Comparison of ENCODE assay signal across 8 mouse cellular contexts in the genomic region with DNA sequence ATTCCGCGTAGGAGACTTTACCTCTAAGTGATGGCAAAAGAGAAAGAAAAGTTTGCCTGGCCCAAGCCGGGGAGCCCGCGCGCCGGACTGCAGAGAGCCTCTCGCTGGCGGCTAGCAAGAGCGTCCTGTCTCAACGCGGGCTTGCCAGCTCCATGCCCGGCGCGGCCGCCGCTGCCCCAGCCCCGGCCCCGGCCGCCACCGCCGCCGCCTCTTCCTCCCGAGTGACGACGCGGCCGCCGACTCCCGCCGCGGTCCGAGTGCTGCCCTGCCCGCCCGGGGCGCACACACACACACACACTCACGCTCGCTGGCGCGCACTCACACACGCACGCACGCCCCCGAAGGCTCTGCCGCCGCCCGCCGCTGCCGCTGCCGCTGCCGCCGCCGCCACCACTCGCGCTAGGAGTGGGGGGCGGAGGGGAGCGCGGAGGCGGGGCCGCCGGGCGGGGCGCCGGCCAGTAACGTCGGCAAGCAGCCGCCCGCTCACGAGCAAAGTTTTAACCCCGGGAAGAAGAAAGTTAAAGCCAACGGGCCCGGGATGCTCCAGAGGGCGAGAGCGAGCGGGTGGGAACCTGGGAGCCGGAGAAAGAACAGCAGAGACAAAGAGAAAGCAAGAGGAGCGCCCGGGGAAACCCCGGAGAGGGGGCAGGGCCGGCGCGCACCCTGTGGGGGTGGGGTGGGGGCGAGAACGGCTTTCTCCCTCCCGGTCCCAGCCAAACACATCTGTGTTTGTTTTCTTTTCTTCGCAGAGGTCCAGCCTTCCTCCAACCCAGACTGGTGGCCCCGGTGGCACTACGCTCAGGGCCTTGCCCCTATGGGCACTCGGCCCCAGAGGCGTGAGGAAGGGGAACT. TPM values are rescaled to one million over a fixed set of nuclear protein-coding genes. Genes with fewer than 3 reads are reported as not detected.
A peak's percentile ranks its signal among the peaks of the same experiment; 100 is the strongest.
DNase-seq lines count a peak whose midpoint lies in the region; ATAC-seq and TF ChIP-seq lines count a peak whose summit lies in the region.

No protein-coding gene starts in this region.

- peak overlapping the region; percentile 74 for H3K4me2 ChIP-seq in liver, postnatal 0 days (ENCODE audit: low read depth, low read length)
- H3K4me2 ChIP-seq in neural tube, embryonic 15.5 days, result peak overlapping the region; percentile 99

- H3K79me2 ChIP-seq in heart, adult 2 months (replicated peaks; ENCODE audit: control insufficient read depth, insufficient read depth, low read length), result no peaks in the 10 kb centered on the region

- no peaks in the 10 kb centered on the region for H3K36me3 ChIP-seq in heart, adult 2 months (ENCODE audit: control insufficient read depth, insufficient read depth, low read length)
- no peaks in the 10 kb centered on the region for H3K36me3 ChIP-seq in liver, postnatal 0 days (replicated peaks; ENCODE audit: insufficient read depth, low read length)
- no peaks in the 10 kb centered on the region for H3K36me3 ChIP-seq in neural tube, embryonic 15.5 days

- H3K9me3 ChIP-seq in liver, postnatal 0 days (ENCODE audit: low read length), result no peaks in the 10 kb centered on the region
- no peaks in the 10 kb centered on the region for H3K9me3 ChIP-seq in neural tube, embryonic 15.5 days (replicated peaks)

- peaks cover 4% of the 10 kb centered on the region for H3K27me3 ChIP-seq in heart, adult 2 months (ENCODE audit: control insufficient read depth, insufficient read depth, low read length)
- H3K27me3 ChIP-seq in liver, postnatal 0 days (ENCODE audit: insufficient read depth, low read length), result peaks cover 95% of the 10 kb centered on the region
- H3K27me3 ChIP-seq in neural tube, embryonic 15.5 days (replicated peaks), result peaks cover 54% of the 10 kb centered on the region

- H3K4me3 ChIP-seq in heart, adult 2 months, result peak overlapping the region; percentile 64
- H3K4me3 ChIP-seq in liver, postnatal 0 days (ENCODE audit: low read depth, low read length), result peak overlapping the region; percentile 55
- peak overlapping the region; percentile 59 for H3K4me3 ChIP-seq in neural tube, embryonic 15.5 days (replicated peaks)

- ATAC-seq in liver, postnatal 0 days, result no peak
- ATAC-seq in neural tube, embryonic 15.5 days (ENCODE audit: low FRiP score), result peak; percentile 68; the same call in 1 of the 2 replicates

- no peak for TF ChIP-seq POLR2A in heart, adult 2 months (IDR thresholded peaks at IDR 0.05; ENCODE audit: insufficient read depth, low read depth, low read length)

- peaks cover 15% of the 10 kb centered on the region for H3K4me1 ChIP-seq in heart, adult 2 months (ENCODE audit: control insufficient read depth, insufficient read depth, low read length)
- H3K4me1 ChIP-seq in liver, postnatal 0 days (ENCODE audit: insufficient read depth), result peaks cover 14% of the 10 kb centered on the region
- peaks cover 54% of the 10 kb centered on the region for H3K4me1 ChIP-seq in neural tube, embryonic 15.5 days

- TF ChIP-seq CTCF in heart, adult 2 months (IDR thresholded peaks at IDR 0.05), result no peak
- no peak for TF ChIP-seq CTCF in liver, postnatal 0 days (IDR thresholded peaks at IDR 0.05; ENCODE audit: low read depth)

- DNase-seq in layer of hippocampus, postnatal 36 days, result peak; percentile 18 to 19
- no peak for DNase-seq in layer of hippocampus, adult 9-11 months
- DNase-seq in embryo, embryonic 10 days (ENCODE audit: low spot score), result peak; percentile 79
- DNase-seq in heart, adult 2 months, result peak; percentile 83 to 84
- DNase-seq in kidney, adult 11 months, result peak; percentile 82
- DNase-seq in liver, postnatal 0 days, result peak; percentile 42
- peak; percentile 79 for DNase-seq in thymus, postnatal 4 days

- H3K27ac ChIP-seq in heart, adult 2 months, result peak overlapping the region; percentile 75
- no peak overlapping the region for H3K27ac ChIP-seq in liver, postnatal 0 days (ENCODE audit: low read depth)
- H3K27ac ChIP-seq in neural tube, embryonic 15.5 days (replicated peaks), result peak overlapping the region; percentile 71

- peak overlapping the region; percentile 94 for H3K9ac ChIP-seq in heart, adult 2 months (ENCODE audit: low read depth, low read length)
- peak overlapping the region; percentile 27; the same call in 1 of the 2 replicates for H3K9ac ChIP-seq in liver, postnatal 0 days (replicated peaks)
- peak overlapping the region; percentile 57 for H3K9ac ChIP-seq in neural tube, embryonic 15.5 days (replicated peaks)

- intact Hi-C loops in heart, adult 2 months (cut with DNase I), result loop anchor here (2.0 to 10.0 kb wide), 2 partner anchors 42 to 62 kb away; no protein-coding TSS in a partner anchor

- no peak for TF ChIP-seq EP300 in heart, adult 2 months (IDR thresholded peaks at IDR 0.05; ENCODE audit: insufficient read depth, low read depth, low read length)
- TF ChIP-seq EP300 in liver, postnatal 0 days (IDR thresholded peaks at IDR 0.05; ENCODE audit: low read depth), result no peak

- WGBS in heart, adult 2 months, result 1% methylated on average over 85 of the region's 90 CpGs
- 1% methylated on average over 62 of the region's 90 CpGs for WGBS in liver, postnatal 0 days (ENCODE audit: insufficient replicate concordance)
- WGBS in neural tube, embryonic 15.5 days, result 1% methylated on average over 86 of the region's 90 CpGs

RNA-seq across cellular contexts. Expression of gene Ntn1, which starts 13.8 kb away (rescaled TPM):
- total RNA-seq in layer of hippocampus, postnatal 36 days (2021), result 1 to 10 TPM; 6.2 to 7.3 TPM
- 10 to 100 TPM; 55.1 to 70.5 TPM for total RNA-seq in heart, adult 2 months (2021)
- 32.4 and 35.4 TPM in 2 replicates for polyA plus RNA-seq in heart, adult 2 months (2012; rRNA removed)
- 0.76 and 0.95 TPM in 2 replicates for polyA plus RNA-seq in liver, postnatal 0 days (2015; fragmentation: Nextera tagmentation; extraction: Ambion mirVana)
- polyA plus RNA-seq in neural tube, embryonic 15.5 days (2015; fragmentation: Nextera tagmentation; extraction: Ambion mirVana), result 25.7 and 28.9 TPM in 2 replicates

RNA-seq across cellular contexts. Expression of gene Pik3r5, which starts 45.1 kb away (rescaled TPM):
- 1 to 10 TPM; 1.2 to 2.8 TPM for total RNA-seq in layer of hippocampus, postnatal 36 days (2021)
- total RNA-seq in heart, adult 2 months (2021), result 1 to 10 TPM in 1 of 2 experiments, under 1 TPM in 1; 0.84 to 1.3 TPM
- 1.4 and 2.9 TPM in 2 replicates for polyA plus RNA-seq in heart, adult 2 months (2012; rRNA removed)
- polyA plus RNA-seq in liver, postnatal 0 days (2015; fragmentation: Nextera tagmentation; extraction: Ambion mirVana), result 0.82 and 0.86 TPM in 2 replicates
- 0.72 and 2.0 TPM in 2 replicates for polyA plus RNA-seq in neural tube, embryonic 15.5 days (2015; fragmentation: Nextera tagmentation; extraction: Ambion mirVana)

Comparison
In these comparisons a context has a peak if more than half of its experiments do, and no peak if none do; other contexts are left out.
1. H3K9ac ChIP-seq: peak in every context shown above with its lines; median percentile 94 in heart, adult 2 months; 57 in neural tube, embryonic 15.5 days; 27 in liver, postnatal 0 days.
2. RNA of gene Ntn1, which starts 13.8 kb away (polyA plus RNA-seq): 32.4 to 35.4 TPM in heart, adult 2 months and 25.7 to 28.9 TPM in neural tube, embryonic 15.5 days; 0.76 to 0.95 TPM in liver, postnatal 0 days; every median in the first group is over 10 times any median in the second.
3. Peak in every context shown above with its lines, with median percentiles within 50 percentile points of each other: H3K4me3 ChIP-seq.